Mouse (Mus musculus) cerebellum, postnatal 4 days (tissue): Measurements from ENCODE around the gene Alk.

Experiments
- DNase-seq, 2 experiments: peaks; one replicate each; pipeline ENCODE4 v3.0.0; 2022; ENCODE audit warnings: low spot score in 2 of 2, mixed read lengths in 1 of 2

Alk gene

DNA sequence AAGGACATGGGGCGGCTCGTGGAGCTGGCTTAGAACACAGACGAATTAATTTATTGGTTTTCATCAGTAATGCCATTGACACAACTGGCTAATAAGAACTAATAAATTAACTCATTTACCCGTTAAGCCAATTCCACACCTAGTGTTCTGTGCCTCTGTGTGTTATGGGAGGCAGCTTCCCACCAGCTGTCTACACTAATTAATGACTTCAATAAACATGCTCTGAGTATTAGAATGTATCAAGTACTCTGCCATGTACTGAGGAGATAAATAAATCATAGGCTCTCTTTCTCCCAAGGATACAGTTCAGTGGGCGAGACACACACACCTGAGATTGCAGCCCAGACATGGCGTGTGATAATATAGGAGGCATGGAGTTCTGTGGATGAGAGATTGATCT lies 723.1 kb downstream of the Alk start:
- no peak for DNase-seq

DNA sequence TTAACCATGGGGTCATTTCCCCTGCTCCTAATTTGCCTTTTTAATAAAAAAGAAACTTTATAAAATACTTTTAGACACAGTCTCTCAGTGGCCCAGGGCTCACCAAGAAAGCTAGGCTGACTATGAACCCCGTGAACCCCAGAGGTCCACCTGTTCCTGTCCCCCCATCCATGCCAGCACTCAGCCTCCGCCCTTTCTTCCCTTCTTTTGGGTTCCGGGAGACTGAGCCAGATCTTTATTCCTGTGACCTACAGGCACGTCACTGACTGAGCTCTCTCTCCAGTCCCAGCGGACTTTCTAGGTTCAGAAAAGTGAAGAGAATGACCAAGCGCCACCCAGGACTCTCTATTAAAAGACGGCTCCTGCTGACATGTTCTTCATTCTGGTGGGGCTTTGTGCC lies 728.9 kb downstream of the Alk start:
- DNase-seq: no peak

DNA sequence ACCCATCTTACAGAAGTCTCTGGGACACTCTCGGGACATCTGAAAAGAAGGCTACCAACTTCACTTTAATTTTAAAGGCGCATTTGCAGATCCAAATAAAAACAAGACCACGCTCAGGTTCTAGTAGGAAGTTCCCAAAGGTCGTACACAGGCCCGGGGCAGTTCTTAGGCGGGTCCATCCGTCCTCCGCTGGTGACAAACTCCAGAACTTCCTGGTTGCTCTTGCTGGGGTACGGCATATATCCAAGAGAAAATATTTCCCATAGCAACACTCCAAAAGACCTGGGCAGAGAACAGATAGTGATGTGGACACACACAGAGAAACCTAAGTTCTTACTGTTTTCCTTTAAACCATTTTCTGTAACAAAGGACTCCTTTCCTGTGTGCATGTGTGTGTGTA lies 729.6 kb downstream of the Alk start:
- DNase-seq: no peak

DNA sequence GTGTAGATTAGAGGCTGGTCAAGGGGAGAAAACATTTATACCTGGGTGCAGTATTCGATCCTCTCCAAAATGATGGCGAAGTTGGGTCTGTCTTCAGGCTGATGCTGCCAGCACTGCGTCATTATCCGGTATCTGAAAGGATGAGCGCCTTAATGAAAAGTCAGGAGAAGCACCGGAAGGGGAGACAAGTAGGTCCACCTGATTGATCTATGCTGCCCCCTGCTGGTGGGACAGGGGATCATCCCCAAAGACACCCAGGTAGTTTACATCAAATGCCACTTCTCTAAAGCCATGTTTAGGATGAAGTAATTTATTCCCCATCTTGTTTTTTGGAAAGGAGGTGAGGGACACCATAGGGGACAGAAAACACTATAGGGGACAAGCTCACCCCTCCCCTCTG lies 730.4 kb downstream of the Alk start:
- peak in 1 of 2 experiments; percentile 40 for DNase-seq

DNA sequence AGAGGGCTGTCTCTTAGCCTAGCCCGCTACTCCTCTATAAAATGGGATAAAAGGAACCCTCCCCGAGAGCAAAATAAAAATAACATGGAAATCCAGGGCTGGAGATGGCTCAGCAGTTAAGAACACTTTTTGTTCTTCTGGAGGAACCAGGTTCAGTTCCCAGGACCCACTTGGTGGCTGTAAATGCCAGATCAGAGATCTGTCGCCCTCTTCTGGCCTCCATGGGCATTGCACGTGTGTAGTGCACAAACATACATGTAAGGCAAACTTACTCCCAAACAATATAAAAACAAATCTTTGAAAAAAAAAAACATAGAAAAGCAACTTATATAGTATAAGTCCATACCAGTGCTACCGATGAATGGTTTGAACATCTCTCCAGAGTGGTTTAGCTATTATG lies 731.5 kb downstream of the Alk start:
- DNase-seq: peak in 1 of 2 experiments; percentile 35

DNA sequence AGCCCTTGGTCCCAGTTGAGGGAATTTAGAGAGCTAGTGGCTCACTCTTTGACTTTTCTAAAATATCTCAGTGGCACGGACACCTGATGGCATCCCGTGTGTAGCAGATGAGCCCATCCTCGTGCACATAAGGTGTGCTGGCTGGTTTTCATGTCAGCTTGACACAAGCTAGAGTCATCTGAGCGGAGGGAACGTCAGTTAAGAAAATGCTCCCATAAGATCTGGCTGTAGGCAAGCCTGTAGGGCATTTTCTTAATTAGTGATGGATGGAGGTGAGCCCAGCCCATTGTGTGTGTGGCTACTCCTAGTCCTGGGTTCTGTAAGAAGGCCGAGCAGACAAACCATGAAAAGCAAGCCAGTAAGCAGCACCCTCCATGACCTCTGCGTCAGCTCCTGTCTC lies 732.4 kb downstream of the Alk start:
- no peak for DNase-seq

DNA sequence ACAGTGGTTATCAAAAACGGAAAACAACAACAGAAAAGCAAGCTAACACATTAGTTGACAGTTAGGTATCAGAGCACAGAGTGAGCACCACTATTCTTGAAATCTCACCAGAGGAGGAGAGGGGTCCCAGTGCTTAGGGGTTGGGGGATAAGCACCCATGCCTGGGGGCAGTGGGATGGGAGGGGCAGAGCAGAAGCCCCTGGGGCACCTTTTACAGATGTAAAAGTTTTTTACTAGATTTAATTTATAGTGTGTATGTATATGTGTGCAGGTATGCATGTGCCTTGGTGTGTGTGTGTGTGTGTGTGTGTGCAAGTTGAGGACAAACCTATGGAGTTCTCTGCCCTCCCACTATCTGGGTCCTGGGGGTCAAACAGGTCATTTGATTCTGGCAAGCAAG lies 733.8 kb downstream of the Alk start:
- no peak for DNase-seq

DNA sequence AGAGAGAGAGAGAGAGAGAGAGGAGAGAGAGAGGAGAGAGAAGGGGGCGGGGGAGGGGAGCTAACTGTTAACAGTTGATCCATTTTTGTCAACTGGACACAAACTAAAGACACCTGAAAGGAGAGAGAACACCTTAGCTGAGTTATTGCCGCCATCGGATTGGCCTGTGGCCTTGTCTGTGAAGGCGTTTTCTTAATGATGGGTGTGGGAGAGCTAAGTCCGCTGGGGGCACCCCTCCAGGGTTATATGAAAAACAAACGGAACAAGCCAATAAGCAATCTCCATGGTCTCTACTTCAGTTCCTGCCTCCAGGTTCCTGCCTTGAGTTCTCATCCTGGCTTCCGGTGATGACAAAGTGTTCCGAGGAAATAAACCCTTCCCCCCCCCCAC lies 734.2 kb downstream of the Alk start:
- DNase-seq: no peak

DNA sequence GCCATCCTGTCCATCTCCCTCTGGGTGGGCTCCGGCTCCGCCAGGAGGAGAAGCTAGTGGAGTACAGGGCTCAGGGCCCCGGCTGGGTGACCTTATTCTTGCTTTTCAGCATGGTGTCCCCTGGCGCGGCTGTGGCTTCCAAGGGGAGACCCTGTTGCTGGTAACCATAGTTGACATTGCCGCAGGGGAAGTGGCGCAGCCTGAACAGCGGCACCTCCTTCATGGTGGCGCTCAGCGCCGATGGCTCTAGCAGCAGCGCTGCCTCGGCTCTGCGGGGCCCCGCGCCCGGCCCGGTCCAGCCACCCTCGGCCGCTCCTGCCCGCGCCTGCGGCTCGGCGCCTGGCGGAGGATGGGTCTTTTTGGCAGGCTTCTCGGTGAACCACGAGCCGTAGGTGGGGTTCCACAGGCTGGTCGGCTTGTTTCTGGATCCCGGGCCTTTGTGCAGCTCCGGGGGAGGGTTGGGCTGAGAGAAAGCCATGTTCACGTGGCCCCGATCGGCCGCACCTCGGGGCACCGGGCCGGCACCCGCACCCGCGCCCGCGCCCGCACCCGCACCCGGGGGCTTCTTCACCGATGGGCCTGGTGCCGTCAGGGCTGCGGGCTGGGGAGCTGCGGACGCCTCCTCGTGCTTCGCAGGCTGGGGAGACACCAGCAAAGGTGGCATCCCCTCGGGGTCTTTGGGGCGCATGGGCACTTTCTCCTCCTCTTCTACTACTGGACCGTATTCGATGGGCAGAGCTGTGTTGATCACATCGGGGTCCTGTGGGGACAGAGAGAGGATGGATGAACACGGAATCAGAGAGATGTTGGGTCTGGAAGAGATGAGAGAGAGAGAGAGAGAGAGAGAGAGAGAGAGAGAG lies 734.8 kb downstream of the Alk start:
- peak in 1 of 2 experiments; percentile 28 for DNase-seq

DNA sequence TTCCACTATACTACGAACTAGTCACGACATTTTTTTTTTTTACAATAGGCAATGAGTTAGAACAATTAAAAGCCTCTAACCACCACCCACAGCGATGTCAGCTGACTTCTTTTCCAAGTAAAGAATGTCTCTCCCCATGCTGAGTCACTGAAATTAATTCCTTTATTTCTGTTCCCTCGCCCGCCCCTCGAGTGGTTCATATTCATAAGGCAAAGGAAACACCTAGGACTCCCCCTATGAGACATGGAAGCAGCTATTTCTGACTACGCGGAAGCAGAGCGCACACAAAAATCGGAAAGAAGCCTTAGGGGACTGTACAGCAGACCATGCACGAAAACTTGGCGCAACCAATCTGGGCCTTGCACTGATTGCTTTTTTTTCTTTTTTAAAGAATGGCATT lies 735.6 kb downstream of the Alk start:
- DNase-seq: no peak

DNA sequence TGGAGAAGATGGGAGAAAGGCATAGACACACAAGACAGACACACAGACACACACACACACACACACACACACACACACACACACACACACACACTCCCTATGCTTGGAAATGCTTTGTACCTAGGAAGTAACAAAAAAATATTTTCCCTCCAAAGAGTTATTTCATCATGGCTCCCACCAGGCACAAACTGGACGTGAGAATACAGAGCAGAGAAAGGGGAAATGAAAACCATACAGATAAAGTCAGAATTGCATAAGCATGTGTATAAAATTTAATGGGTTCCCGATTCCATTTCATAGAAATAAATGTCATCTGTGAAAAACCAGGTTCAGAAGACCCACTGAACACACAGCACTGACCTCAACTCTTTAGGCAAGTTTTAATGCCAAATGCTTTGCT lies 736.5 kb downstream of the Alk start:
- DNase-seq: no peak

DNA sequence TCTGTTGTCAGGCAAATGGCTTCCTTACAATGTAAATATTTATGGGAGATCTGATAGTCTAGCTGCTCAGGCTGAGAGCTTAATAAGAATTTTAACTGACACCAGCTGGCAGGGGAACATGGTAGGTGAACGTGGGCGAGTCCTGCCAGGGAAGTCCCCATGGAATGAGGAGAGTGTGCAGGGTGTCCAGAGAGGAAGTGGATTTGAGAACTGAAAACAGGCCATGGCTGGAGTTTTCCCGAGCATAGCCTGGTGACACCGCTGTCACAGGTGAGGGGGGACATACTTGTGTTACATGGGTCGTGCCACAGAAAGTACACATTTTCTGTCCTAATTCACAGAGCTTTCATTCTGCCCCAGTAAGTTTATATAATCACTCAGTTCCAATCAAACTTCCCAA lies 739.0 kb downstream of the Alk start:
- no peak for DNase-seq

DNA sequence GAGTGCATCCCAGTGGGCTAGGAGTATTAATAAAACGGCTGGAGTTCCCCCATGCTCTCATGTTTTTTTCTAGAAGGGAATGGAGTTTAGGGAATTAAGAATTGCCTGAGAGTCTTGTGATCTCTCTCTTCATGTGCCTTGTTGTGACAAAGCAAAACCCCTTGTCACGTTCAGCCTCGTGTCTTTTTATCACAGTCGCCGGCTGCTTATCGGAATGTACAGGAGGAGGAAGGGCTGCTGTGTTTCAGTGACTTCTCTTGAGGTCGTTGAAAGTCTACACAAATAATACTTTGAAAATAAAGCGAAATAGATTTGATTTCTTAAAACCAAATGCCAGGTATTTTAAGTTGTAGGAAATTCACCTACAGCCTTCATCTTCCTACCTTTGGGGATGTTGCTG lies 740.4 kb downstream of the Alk start:
- DNase-seq: no peak

DNA sequence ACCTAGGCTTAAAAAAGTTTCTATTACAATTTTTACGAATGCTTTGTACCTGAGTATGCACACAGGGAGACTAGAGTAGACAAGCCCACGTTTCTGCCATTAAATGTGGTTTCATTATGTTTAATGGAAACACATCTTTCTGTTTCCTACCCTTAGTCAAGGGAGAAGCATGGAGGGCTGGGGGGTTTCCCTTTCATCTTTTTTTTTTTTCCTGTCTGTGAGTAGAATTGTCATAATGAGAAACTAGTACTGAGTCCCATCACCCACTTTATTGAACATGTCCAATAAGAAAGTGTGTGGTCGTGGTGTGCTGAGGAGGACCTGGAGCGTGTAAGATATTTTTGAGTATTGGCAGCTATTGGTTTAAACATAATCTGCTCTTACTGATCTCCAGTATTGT lies 741.5 kb downstream of the Alk start:
- DNase-seq: no peak

DNA sequence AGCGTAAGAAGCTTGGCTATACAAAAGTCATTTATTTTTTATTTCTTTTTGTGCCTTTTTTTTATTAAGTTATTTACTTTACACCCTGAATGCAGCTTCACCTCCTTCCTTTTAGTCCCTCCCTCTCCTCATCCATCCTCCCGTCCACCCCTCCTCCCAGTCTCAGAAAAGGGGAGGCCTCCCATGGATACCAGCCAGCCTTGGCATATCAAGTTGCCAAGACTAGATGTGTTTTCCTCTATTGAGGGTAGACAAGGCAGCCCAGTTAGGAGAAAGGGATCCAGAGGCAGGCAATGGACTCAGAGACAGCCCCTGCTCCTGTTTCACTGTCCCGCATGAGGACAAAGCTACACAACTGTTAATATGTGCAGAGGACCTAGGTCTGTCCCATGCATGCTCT lies 742.2 kb downstream of the Alk start:
- no peak for DNase-seq

DNA sequence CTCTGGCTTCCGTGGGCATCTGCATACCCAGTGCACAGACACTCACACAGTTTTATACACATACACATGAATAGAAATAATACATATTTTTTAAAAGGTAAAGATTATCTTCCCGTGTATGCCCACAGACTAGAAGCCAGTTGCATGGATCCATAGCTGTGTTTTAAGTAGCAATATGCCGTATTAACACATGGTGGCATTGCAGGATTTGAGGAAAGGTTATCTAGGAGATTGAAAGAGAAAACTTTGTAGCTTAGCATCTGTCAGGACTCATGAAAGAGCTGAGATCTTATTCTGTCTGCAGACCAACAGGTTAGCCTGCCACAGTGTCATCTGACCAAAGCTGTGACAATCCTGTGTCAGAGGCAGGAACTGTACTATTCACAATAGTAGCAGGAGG lies 772.5 kb downstream of the Alk start:
- no peak for DNase-seq

DNA sequence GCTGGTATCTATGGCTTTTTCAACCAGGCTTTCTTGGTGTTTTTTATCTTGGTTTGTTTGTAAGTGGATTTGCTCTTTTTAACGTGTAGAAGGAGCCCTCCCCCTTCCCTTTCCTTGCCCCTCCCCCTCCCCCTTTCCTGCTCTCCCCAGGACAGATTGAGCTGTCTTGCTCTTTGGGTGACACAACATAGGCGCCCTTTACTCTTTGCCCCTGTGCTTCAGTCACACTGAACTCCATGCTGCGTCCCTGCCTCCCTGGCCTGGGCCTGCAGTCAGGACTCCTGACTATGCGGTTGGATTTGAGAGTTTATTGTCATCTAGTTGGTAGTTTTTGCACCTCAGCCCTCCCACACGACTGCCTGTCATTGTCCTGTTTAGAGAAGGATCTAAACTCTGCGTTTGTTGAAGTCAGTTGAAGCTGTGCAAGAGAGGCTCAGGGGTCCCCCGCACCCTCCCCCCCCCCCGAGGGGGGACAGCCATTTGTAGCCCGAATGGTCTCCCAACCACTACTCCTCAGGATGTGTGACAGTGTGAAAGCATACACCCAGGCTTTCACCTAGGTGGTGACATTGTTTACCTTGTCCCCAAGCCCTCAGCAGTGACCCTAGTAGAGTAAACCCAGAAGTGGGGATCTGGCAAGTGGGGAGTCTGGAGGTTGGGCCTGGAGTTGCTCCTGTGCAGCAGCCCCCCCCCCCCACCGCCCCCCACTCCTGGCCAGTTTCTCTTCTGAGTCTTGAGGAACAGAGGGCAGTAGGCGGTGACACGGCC lies 775.6 kb downstream of the Alk start:
- no peak for DNase-seq

DNA sequence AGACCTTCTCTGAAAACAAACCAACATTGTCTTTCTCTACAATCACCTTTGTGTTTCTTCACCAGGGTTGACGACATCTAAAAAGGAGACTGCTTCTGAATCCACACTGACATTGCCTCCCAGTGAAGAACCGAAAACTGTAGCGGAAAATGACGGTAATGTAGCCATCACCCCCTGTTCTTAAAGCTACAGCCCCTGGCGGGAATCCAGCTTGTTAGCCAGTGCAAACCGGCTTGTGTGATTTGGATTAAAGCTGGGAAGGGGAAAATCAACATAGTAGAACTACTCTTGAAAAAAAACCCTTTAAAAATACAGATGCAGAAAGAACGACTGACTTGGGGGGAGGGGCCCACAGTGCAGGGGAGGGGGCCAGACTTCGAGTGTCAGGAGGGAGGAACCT lies 776.8 kb downstream of the Alk start:
- no peak for DNase-seq

DNA sequence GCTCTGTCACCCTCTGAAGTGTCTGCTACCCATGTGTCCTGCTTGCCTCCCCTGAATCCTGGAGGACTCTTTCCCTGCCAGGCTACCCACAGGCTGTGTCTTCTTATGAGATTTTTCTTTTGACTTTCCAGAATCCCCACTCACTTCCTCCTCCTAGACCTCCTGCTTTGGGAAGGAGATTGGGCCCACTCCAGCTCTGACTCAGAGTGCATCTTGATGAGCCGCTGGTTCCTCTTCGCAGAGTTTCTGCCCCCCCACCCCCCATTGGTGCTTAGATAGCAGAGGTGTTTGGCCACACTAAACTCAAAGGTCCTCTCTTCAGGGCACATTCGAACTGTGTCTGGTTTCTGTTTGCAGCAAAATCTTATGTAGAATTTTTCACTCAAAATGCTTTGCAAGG lies 777.8 kb downstream of the Alk start:
- DNase-seq: no peak

DNA sequence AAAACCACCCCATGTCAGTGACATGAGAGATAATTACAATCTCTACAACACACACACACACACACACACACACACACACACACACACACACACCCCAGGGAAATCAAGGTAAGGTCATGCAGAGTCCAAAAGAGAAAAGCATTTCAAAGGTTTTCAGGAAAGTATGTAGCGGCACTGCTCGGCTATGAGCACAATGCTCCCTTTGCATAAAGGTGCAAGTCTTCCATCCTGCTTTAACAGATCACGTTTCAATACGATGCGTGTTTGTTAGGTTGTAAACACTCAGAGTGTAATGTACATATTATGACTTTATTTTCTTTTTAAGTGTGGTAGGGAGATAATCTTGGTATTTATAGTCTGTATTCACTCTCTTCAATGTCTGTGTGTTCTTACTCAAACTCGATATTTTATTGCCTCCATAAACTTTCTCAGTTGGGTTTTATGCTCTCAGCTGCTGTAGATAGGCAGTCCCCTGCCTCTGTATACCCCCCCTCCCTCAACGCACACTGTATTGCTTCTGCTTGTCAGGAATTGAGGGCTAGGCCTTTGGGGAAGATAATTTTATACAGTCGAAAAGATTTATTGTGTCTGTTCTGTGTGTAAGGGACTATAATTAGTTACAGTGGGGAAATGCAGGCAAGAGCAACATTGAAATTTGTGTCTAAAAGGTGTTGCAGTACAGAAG lies 780.7 kb downstream of the Alk start:
- DNase-seq: no peak
